Mouse (Mus musculus): ENCODE results near the gene Sgip1.
A peak's percentile ranks its signal among the peaks of the same experiment; 100 is the strongest.

Sgip1 gene

DNA sequence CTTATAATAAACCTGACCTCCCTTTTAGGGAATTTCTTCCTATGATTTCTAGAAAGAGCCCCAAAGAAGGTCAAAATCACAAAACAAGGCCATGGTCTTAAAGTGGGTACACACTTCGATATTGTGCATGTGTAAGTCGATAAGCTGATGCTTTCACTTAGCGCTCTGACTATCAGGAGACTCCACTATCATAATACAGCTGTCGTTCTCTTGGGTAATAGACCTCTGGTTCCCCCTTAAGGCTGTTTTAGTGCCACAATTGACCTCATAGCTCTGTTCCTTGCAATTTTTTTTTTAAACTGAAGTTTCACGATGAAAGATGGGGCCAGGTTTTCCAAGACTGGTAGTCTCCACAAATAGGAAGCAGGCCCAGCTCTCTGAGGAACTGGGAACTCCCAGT is 238.3 kb downstream of the Sgip1 start:
- DNase-seq: no peak

DNA sequence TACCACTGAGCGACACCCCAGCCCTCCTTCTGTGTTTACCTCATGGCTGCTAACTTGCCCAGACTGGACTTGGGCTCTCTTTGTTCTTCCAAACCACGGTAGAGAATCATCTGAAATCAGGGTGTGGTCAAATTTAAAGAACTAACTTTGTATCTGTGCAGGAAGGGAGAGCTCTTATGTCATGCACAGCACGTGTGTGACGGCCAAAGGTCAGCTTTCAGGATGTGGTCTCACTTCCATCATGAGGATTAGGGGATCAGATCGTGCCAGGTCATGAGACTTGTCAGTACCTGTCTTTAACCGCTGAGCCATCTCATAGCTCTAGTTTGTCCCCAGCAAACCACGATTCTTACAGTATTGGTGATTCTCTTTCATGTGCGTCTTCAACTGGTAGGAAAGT is 240.6 kb downstream of the Sgip1 start:
- DNase-seq: no peak

DNA sequence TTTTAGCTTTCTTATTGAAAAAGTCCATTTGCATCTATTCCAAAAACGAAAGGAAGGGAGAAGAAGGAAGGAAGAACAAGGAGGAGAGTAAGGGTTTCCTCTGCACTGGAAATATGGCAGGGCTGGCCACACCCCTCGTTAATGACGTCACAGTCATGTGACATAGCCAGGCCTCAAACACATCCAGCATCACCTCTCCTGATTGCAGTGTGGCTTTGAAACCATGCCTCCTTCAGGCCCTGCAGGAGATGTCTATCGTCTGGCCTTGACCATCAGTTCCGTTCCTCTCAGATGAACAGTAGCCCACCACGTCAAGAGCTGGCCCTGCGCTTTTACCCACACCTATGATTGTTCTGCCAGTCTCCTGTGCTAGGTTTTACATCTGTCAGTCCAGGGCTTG is 245.1 kb downstream of the Sgip1 start:
- DNase-seq: peak; percentile 53

DNA sequence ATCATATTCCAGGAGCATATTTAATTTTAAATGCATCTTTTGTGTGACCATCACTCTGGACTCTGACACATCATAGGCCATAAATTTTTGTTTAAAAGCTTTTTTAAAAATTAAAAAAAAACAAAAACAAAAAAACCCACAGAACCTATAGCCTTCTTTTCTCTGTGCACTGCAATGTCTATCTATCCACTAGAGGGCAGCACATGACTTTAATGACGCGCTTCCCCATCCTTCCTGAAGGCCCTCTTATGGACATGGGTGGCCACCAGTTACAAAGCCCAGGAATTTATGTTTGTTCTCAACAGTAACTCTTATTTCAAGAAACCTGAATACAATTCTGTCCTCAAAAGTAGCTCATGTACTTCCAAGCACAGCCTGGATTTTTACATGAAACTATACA is 245.8 kb downstream of the Sgip1 start:
- peak; percentile 68 for DNase-seq

DNA sequence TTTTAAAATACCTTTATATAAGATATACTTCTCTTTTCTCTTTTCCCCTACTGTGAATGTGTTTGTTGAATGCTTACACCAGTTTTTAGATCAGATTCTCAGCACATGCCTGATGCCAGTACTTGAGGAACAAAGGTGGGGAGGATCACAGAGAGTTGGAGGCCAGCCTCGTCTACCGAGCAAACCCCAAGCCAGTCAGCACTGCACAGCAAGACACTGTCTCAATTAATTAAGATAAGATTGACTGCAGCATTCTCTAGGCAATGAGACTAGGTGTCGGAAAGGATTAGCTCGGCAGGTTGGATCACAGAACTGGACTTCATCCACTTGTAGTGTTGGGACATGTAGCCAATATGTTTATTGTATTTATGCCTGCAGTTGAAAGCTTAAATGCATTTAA is 246.2 kb downstream of the Sgip1 start:
- DNase-seq: no peak

DNA sequence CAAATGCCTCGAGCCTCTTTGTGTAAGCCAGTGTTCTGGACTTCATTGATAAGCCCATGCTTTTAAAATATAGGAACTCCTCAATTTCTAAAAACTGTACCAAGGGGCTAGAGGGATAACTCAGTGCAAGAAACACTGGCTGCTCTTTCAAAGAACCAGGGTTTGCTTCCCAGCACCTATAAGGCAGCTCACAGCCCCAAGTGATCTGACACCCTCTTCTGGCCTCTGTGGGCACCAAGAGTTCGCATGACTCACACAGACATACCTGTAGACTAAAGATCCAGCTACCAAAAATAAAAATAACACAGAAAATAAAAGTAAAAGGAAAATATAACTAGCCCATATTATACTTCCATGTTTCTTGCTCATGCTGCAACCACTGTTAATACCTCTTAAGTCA is 246.7 kb downstream of the Sgip1 start:
- peak; percentile 52 for DNase-seq

DNA sequence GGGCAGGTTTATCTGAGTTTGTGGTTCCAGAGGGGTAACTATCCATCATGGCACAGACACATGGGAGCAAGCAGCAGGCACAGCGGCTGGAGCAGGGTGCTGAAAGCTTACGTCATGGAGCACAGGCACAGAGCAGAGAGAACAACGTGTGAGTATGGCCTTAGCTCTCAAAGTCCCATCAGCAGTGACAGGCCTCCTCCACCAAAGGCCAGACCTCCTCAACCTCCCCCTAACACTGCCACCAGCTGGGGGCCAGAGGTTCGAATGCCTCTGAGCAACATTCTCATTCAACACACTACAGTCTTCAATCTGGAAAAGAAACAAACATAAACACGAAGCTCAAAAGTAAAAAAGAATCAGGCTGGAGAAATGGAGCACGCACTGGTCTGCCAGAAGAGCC is 247.4 kb downstream of the Sgip1 start:
- DNase-seq: peak; percentile 62

DNA sequence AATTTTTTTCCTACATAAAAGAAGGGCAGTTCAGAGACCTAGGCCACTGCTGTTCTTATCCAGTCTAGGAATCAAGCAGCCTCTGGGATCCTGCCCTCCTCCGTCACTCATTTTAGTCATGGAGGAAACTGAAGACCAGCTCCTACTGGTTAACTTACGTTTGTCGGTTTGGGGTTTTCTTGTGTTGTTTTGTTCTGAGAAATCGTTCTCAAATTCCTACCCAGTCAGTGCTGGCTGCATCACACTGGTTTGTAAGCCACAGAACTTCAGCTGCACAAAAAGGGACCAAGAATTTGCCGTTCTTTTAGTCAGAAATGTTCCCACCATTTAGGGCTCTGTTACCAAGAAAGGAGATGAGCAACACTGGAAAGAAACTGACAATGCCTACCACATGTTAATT is 248.3 kb downstream of the Sgip1 start:
- peak; percentile 48 for DNase-seq

DNA sequence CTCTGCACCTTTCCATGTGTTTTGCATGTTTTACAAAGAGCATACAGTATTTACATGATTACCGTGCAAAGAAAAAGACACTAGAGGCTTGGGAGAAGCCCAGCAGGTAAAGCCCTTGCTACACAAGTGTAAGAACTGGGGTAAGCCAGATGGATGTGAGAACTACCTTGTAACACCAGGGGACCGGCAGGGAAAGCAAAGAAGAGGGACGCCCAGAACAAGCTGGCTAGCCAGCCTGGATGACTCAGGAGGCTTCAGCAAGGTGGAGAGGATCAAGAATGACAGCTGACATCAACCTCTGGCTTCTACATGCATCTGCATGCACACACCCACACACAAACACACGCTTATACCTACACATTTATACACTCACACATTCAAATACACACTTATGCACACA is 248.9 kb downstream of the Sgip1 start:
- peak; percentile 63 for DNase-seq

DNA sequence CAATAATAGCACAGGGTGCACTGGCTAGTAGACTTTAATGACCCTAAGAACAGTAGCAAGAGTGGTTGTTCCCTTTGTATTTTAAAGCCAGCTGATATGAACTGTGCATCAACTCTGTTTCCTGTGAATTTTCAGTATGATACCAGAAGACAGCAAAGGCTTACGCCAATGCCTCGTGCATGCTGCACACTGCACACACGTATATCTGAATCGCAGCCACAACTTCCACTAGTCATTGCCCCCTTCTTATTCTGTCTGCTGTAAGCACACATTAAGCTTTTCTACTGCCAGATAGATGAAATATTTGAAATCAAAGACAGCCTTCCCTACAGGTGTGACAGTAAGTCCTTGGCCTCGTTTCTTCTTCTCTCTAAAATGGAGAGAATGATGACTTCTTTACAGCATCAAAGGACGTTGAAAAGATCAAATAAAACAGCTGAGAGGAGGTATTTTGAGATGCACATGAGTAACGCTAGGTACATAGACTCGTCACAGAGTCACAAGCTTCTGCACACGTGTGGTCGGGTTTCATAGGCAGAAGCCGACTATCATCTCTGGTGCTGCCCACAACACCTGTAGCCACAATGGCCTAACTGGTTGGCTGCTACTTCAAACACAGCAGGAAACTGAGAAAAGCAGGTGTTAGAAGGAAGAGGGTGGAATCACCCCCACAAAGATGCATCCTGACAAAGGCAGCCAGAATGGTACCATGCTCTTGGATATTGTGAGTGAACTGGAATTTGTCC is 249.7 kb downstream of the Sgip1 start:
- DNase-seq: peak; percentile 65

DNA sequence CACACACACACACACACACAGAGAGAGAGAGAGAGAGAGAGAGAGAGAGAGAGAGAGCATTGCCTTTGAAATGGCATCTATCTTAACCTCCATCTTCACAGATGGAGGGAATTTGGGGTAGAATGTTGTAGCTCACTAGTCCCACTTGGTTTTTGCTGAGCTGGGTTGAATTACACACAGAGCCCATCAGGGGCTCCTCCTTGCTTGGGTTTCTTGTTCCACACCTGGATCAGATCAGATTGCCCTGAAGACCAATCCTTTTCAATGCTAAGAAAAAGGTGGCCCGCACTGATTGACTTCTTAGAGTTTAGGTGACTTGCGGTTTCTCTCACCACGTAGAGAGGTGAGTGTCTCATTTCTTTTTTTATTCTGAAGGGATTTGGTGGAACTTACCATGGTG is 250.6 kb downstream of the Sgip1 start:
- peak; percentile 43 for DNase-seq

DNA sequence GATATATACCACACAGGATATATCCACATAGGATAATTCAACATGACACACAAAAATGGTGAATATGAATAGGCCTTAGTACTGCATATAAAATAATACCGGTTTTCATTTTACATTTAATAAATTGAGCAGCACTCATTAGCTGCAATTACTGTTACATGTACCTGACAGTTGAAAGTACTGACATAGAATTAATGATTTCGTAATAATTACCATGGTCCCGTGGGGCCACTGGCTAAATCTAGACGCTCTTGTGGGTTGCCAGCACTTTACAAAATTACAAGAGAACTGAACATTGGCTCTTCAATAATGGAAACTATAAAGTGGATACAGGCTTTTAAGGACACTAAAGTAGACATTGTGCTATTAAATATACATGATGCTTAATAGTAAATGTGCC is 263.6 kb downstream of the Sgip1 start:
- no peak for DNase-seq

DNA sequence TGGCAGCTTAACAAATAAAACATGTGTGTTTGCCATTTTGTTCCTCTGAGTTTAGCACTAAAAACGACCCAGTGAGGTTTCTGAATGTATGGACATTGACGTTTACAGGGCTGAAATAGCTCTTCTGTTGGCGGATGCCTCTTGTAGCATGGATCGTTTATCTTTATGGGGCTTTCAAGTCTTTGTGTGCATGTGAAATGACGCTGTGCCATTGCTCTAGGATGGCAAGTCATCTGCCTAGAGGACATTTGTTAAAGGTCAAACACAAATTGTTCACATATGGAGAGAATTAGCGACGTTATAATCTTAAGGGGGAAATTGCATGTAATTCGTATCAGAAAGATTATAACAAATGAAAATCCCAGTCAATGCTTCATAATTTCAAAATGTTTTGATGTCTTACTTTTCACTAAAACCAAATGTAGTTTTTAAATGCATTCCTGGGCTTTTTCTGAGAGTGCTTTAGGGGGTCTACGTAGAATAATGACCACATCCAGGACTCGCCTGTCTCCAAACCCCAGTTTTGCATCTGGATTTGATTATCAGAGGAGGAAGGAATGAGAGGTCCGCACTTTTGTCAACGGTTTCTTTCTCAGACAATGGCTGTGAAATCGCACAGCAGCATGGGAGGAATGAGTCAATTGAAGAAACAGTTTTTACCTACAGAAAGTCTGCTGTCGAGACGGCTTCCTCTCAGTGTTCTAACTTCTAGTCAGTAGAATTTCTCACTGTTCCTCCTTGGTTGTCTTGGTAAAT is 264.3 kb downstream of the Sgip1 start:
- no peak for DNase-seq

DNA sequence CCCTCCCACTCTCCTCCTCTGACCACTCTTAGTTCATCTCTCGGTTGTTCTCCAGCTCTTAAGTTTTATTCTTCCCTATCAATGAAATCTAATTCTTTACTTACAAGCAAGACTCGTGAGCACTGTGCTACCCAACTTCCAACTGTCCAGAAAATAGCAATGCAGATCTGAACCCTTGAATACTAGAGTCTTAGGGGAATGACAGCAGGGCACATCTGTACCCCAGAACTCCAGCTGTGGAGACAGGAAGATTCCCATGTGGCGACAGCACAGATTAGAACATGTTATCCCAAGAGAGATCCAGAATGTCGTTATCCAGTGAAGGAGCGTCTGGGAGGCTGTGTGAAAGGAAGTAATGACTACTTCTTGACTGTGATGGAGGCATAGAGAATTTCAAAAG is 265.2 kb downstream of the Sgip1 start:
- no peak for DNase-seq

DNA sequence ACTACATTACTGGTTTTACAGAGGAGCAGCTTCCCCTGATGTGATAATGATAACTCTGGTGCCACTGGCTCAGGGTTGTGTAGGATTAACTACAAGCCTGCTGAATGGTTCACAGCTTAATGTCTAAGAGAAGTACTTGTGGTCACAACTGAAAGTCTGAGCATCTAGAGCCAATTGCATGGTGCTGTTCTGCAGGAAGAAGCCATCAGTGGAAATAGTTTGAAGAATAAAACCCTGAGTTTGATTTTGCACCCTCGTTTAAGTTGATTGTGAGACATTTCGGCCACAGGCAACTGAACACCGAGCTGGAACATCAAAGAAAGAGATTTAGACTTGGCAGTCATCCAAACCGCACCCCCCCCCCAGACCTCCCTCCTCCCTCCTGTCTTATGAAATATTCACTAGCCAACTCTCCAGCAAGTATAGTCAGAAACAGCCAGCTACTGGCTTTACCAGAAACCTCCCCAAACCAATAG is 265.9 kb downstream of the Sgip1 start:
- DNase-seq: no peak

DNA sequence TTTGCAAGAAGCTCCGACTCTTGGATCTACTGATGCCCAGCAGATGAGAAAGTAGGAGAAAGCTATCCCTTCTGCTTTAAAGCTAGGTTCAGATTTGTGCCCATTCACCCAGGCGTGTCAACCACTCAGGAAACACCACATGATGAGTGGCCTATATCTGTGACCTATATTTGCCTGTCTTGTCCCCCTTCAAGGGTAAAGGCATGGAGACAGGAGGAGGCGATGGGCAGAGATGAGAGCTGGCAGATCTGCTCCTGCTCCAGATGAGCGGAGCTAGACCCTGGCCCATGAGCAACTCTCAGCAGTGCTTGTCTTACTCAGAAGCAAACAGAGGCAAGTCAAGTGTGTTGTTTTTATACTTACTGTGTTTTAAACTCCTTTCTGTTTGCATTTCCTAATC is 269.6 kb downstream of the Sgip1 start:
- DNase-seq: no peak

DNA sequence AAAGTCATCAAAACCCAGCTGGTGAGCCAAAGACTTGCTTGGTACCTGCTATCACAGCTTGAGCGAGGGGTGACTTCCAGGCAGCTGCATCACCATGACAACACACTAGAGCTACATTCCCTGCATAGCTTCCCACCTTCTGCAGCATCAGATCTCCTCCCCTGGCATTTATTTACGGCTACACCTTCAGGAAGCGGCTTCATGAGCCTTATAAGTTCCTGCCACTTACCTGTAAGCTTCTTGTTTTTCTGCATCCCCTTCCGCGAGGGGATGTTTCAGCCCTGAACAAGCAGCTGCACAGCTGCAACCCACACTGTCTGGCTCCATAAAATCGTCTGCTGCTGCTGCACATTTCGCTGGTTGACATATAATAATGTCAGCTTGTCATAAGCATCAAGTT is 270.7 kb downstream of the Sgip1 start:
- peak; percentile 64 for DNase-seq

DNA sequence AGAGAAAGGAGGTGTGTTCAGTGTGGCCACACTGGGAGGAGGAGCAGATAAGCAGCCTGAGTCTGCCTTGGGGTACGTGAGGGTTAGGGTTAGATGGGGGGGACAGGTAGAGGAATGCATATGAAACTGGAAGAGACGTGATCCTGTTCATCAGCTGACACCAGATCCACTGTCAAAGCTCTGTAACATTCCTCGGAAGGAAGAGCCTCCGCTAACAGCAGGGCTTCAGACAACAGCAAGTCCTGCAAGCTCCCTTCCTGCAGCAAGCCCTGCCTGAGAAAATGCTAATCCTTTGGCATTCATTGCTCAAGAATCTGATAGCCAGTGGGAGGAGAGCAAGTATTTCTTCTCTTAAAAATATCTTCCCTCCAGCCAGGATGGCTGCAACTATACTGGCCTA is 272.4 kb downstream of the Sgip1 start:
- DNase-seq: no peak
